Mouse (Mus musculus) brain, embryonic 14.5 days (tissue): ENCODE measurements around the gene Dync1i2.

Experiments
- CTCF ChIP-seq: fragments of 200-500 bp; IDR thresholded peaks from 2 replicates; pipeline ENCODE4 v1.5.1; 2012; ENCODE audit warnings: inconsistent platforms, mild to moderate bottlenecking, moderate library complexity, borderline replicate concordance; ENCODE audit not compliant: insufficient read depth, insufficient read length; ENCODE audit errors: extremely low read depth
- POLR2A ChIP-seq: fragments of 200-500 bp; IDR thresholded peaks from 2 replicates; pipeline ENCODE4 v1.6.1; 2012; ENCODE audit warnings: mild to moderate bottlenecking, inconsistent platforms, borderline replicate concordance; ENCODE audit not compliant: poor library complexity, insufficient read depth, insufficient read length, severe bottlenecking; ENCODE audit errors: extremely low read depth

DNA sequence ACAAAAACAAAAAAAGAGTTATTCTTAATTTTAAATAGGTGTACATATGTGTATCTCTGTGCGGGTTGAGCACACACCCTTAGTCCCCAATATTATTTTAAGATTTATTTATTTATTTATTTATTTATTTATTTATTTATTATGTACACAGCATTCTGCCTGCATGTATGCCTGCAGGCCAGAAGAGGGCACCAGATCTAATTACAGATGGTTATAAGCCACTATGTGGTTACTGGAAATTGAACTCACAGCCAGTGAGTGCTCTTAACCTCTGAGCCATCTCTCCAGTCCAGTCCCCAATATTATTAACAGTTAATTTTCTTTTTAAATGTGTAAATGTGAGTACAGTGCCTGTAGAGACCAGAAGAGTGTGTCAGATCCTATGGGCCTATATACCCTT is 33.7 kb upstream of the Dync1i2 start:
- TF ChIP-seq POLR2A (no peak), CTCF (no peak)
